Comparison of ENCODE assay signal across 11 mouse cellular contexts in genomic region chr7:99255006-99255405, GRCm38 (mm10). TPM values are rescaled to one million over a fixed set of nuclear protein-coding genes. Genes with fewer than 3 reads are reported as not detected.
A peak's percentile ranks its signal among the peaks of the same experiment; 100 is the strongest.
DNase-seq lines count a peak whose midpoint lies in the region; ATAC-seq lines count a peak whose summit lies in the region.
"Had no signal": no experiment of that assay in that cellular context is flagged by ENCODE, and none has a peak within 500 bp of the region (broad histone marks: within the 10 kb centered on the region; RNA-seq: fewer than 3 reads in every experiment).

No protein-coding gene starts in this region.

- peak; percentile 61 for DNase-seq in layer of hippocampus, adult 9-11 months
- DNase-seq in layer of hippocampus, postnatal 14 days (ENCODE audit: low spot score in 2 of 2) = no peak
- DNase-seq in frontal cortex, postnatal 14 days (ENCODE audit: low spot score in 2 of 2) = peak; percentile 46 to 68
- DNase-seq in left cerebral cortex, postnatal 10 days (ENCODE audit: extremely low spot score in 1 of 2, low spot score in 2 of 2) = peak; percentile 57 to 61
- peak; percentile 69 to 82 for DNase-seq in right cerebral cortex, postnatal 36 days (ENCODE audit: low spot score in 2 of 2)
- no peak for DNase-seq in adipocyte (ENCODE audit: low spot score)
- DNase-seq: adrenal gland, postnatal 14 days; thymus, postnatal 4 days had no signal

- no peak for ATAC-seq in erythroblast, adult 5-6 weeks (replicated peaks; ENCODE audit: low FRiP score, poor library complexity, severe bottlenecking)

- intact Hi-C loops in left cerebral cortex, postnatal 10 days (cut with DNase I) = no loop called here

RNA-seq across cellular contexts. Expression of gene Map6, which starts 12.2 kb away (rescaled TPM):
- 100 to 1,000 TPM; 125 to 131 TPM for total RNA-seq in layer of hippocampus, postnatal 14 days (2021)
- 100 to 1,000 TPM; 231 to 242 TPM for total RNA-seq in left cerebral cortex, postnatal 10 days (2021)
- 0.19 TPM in 1 of 2 replicates, not detected in the other for total RNA-seq in erythroblast, adult 5-6 weeks (2015; ENCODE audit: low replicate concordance)
- 0.34 TPM in 1 of 2 replicates, not detected in the other for total RNA-seq in erythroblast, adult 5-6 weeks (2017; ENCODE audit: low replicate concordance)
- total RNA-seq: common myeloid progenitor, adult 5-6 weeks; monocyte, adult 5-6 weeks had no signal

RNA-seq across cellular contexts. Expression of gene Mogat2, which starts 16.6 kb away (rescaled TPM):
- total RNA-seq in layer of hippocampus, postnatal 14 days (2021) = not detected
- under 1 TPM in 1 of 2 experiments, not detected in 1; 0.49 TPM for total RNA-seq in left cerebral cortex, postnatal 10 days (2021)
- total RNA-seq in erythroblast, adult 5-6 weeks (2015; ENCODE audit: low replicate concordance) = 1.7 and 8.2 TPM in 2 replicates
- total RNA-seq in erythroblast, adult 5-6 weeks (2017; ENCODE audit: low replicate concordance) = 3.0 and 3.6 TPM in 2 replicates
- total RNA-seq: monocyte, adult 5-6 weeks had no signal

Comparison
In these comparisons a context has a peak if more than half of its experiments do, and no peak if none do; other contexts are left out.
1. DNase-seq: peak in layer of hippocampus, adult 9-11 months (single experiment), frontal cortex, postnatal 14 days (2 of 2), left cerebral cortex, postnatal 10 days (2 of 2) and right cerebral cortex, postnatal 36 days (2 of 2); none in layer of hippocampus, postnatal 14 days (0 of 2) and adipocyte (single experiment).
2. RNA of gene Map6, which starts 12.2 kb away (total RNA-seq): 231 to 242 TPM in left cerebral cortex, postnatal 10 days and 125 to 131 TPM in layer of hippocampus, postnatal 14 days; 0.19 to 0.34 TPM in erythroblast, adult 5-6 weeks; every median in the first group is over 10 times any median in the second.